Mouse (Mus musculus): ENCODE measurements around the gene Trp53bp2. TPM values are rescaled to one million over a fixed set of nuclear protein-coding genes. Genes with fewer than 3 reads are reported as not detected.

Gene Trp53bp2
- 7.6 and 7.7 TPM in 2 replicates for polyA plus RNA-seq (2012; ENCODE audit: insufficient read depth, insufficient read length, missing spikeins)

DNA sequence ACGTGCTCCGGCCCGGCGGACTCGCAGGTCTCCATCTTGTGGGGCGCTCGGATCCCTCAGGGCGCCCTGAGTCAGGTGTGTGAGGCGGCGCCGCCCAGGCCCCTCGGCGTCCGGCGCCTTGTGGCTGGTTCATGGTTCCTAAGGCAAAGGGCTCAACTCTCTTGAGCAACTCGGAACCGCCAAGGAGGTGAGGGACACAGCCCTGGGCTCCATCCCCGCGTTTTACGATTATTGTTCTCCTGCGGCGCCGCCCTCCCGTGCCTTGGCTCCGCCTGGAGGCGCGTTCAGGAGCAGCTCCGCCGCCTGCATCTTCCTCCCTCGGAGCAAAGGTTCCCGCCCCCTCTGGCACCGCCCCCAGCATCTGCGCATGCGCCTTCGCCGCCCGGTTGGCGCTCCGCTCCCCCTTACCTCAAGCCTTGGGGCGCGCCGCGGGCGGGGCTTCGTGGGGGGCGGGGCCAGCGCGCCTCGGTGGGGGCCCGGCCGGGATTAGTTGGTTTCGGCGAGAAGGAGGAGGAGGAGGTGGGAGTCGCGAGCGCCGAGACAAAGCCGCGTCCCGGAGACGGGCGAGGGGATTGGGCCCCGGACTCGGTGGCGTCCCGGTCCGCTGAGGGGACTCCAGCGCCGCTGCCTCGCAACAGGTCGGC, at the start of gene Trp53bp2:
Gene Trp53bp2 (plus strand): TSS at position 489 of the 644 bp plus-strand sequence.
- Histone ChIP-seq H3K4me1 (ENCODE audit: control insufficient read depth, insufficient read depth, insufficient read length, low read length) (0 out of 2 replicates have a peak, but pooled peaks cover 2% of the 10 kb centered on the region), H3K27ac (replicated peaks; ENCODE audit: low read depth, low read length) (peak within 1 kb of the TSS; percentile 59), H3K4me3 (ENCODE audit: insufficient read depth, low read depth, low read length) (peak within 1 kb of the TSS; percentile 94)

DNA sequence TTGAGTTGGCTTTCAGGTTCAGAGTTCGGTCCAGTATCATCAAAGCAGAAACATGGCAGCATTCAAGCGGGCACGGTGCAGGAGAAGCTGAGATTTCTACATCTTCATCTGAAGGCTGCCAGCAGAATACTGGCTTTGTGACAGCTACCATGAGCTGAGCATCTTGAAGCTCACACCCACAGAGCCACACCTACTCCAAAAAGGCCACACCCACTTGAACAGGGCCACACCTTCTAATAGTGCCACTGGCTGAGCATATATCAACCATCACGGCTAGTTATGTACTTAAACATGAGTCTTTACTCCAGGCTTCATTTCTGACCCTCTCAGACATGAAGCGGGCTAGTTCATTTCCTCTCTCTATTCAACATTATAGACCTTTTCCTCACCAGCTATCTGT, 46.3 kb upstream of the Trp53bp2 start:
- no peak overlapping the region for H3K27ac ChIP-seq (replicated peaks; ENCODE audit: low read depth, low read length)
- H3K4me3 ChIP-seq (ENCODE audit: insufficient read depth, low read depth, low read length) = no peak overlapping the region
- H3K4me1 ChIP-seq (ENCODE audit: control insufficient read depth, insufficient read depth, insufficient read length, low read length) = no peaks in the 10 kb centered on the region

DNA sequence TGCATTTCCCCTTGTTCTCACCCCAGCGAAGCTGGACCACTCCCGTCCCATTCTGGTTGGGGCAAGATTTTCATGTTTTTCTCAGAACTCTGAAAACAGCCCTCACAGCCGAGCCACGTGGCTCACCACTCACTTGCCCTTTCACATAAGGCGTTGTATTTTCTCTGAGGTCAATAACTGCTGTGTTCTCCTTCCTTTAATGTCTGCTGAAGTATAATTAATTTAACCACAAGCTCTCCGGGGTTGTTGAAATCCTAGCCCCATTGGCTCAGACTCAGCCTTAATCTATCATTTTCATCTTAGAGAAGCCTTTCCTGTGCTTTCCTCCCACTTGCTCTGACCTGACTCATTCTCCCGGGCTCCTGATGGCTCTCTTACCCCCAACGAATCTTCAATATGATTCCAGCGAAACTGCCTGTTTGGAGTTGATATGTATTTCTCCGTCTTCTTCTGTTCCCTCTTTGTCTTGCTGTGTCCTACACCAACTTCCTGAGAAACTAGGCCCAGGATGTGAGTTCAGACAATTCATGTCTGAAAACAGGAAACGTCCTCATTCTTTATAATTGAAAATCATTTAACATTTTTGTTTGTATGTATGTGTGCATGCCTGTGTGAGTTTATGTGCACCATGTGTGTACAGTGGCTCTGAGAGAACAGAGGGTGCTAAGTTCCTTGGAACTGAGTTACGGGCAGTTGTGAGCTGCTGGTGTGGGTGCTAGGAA, 45.1 kb upstream of the Trp53bp2 start:
- Histone ChIP-seq H3K27ac (replicated peaks; ENCODE audit: low read depth, low read length) (no peak overlapping the region), H3K4me3 (ENCODE audit: insufficient read depth, low read depth, low read length) (no peak overlapping the region), H3K4me1 (ENCODE audit: control insufficient read depth, insufficient read depth, insufficient read length, low read length) (peaks cover 5% of the 10 kb centered on the region; the same call in 1 of the 2 replicates)

DNA sequence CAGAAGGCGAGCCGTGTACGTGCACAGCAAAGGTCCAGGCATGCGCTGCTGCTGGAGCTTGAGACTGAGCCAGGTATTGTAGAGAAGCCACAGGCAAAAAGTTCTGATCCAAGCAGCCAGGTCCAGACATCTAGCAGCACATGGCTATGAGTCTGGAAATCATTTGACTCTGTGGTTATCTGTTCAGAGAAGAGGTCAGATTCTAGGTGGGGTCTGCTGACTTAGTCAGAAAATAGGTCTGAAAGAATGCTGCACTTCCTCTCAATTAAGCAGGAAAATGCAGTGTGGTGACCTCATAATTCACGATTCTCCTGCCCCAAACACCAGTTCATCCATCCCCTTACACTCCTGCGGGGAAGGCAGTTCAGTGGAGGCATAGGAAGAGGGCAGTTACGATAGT, 40.7 kb upstream of the Trp53bp2 start:
- Histone ChIP-seq H3K4me3 (ENCODE audit: insufficient read depth, low read depth, low read length) (no peak overlapping the region), H3K27ac (replicated peaks; ENCODE audit: low read depth, low read length) (no peak overlapping the region)

DNA sequence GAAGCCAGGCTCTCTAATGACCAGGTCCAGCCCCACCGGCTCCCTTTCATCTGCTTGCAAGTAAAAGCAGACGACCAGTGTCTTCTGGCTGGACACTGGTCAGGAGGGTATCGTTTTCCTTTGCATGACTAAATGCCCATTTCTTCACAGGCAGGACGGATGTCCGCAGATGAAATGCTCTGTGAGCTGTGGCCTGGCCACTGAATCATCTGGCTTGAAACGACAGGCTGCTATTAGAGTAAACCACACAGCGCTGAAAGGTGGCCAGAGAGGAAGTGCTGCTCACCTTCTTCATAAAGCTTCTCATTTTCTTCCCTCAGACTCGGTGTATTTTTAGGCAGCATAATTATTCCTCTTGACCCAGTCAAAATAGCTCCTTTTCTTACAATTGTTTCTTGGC, 40.2 kb upstream of the Trp53bp2 start:
- H3K4me3 ChIP-seq (ENCODE audit: insufficient read depth, low read depth, low read length) = no peak overlapping the region
- H3K27ac ChIP-seq (replicated peaks; ENCODE audit: low read depth, low read length) = no peak overlapping the region
- peaks cover 8% of the 10 kb centered on the region; the same call in 1 of the 2 replicates for H3K4me1 ChIP-seq (ENCODE audit: control insufficient read depth, insufficient read depth, insufficient read length, low read length)

More for the DNA sequence above, 40.7 kb upstream of the Trp53bp2 start:
- H3K4me1 ChIP-seq (ENCODE audit: control insufficient read depth, insufficient read depth, insufficient read length, low read length) = peaks cover 8% of the 10 kb centered on the region; the same call in 1 of the 2 replicates

DNA sequence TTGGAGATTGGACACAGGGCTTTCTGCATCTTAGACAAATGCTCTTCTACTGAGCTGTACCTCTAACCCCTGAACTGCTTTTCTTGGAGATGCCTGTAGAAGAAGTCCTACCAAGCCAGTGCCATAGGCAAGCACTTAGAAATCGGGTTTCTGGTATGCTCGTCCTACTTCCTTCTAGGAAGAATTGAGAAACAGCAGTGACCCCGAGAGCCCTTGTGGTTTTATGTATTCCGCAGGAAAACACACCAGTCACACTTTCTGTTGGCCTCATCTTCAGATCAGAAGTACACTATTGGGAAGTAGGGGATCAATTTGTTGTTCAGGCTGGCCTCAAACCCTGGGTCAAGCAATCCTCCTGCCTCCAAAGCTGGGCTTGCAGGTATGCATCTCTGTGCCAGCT, 39.5 kb upstream of the Trp53bp2 start:
- Histone ChIP-seq H3K4me1 (ENCODE audit: control insufficient read depth, insufficient read depth, insufficient read length, low read length) (peaks cover 8% of the 10 kb centered on the region; the same call in 1 of the 2 replicates), H3K27ac (replicated peaks; ENCODE audit: low read depth, low read length) (no peak overlapping the region)

DNA sequence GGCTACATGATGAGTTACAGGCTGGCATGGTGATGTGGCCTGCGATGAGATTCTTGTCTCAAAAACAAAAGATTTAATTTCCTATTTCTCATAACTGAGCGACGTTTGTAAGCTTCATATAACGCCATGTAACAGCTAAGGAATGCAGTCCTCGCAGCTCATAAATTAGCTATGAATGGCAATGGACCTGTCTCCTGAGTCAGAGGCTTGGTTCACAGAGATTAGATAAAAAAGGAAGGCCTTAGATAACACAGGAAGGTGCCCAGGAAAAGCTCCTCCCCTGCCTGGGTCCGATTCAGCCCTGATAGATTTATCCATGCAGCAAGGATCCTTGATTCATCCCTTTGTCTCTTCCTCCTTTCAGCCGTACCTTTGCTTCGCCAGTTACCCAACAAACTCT, 37.1 kb upstream of the Trp53bp2 start:
- H3K4me1 ChIP-seq (ENCODE audit: control insufficient read depth, insufficient read depth, insufficient read length, low read length) = peaks cover 8% of the 10 kb centered on the region; the same call in 1 of the 2 replicates

More for the DNA sequence above, 39.5 kb upstream of the Trp53bp2 start:
- no peak overlapping the region for H3K4me3 ChIP-seq (ENCODE audit: insufficient read depth, low read depth, low read length)

DNA sequence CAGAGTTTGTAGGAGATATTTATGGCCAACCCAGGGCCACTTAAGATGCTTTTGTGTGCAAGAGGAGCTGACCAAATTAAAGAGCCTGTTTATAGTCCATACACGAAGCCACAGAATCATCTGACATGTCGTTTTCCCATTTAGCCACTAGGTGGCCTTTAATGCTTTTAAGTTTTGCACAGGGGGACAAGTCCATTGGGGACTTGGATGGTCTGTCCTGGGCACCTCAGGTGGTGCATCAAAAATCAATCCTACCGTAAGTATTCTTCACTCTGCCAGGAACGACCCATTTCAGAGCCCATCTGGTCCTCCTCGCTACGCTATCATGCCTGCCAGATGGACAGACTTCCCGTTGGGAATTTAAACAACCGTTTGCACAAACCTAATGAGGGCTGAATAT, 32.8 kb upstream of the Trp53bp2 start:
- Histone ChIP-seq H3K4me1 (ENCODE audit: control insufficient read depth, insufficient read depth, insufficient read length, low read length) (no peaks in the 10 kb centered on the region), H3K27ac (replicated peaks; ENCODE audit: low read depth, low read length) (no peak overlapping the region), H3K4me3 (ENCODE audit: insufficient read depth, low read depth, low read length) (no peak overlapping the region)

More for the DNA sequence above, 37.1 kb upstream of the Trp53bp2 start:
- Histone ChIP-seq H3K4me3 (ENCODE audit: insufficient read depth, low read depth, low read length) (no peak overlapping the region), H3K27ac (replicated peaks; ENCODE audit: low read depth, low read length) (no peak overlapping the region)

DNA sequence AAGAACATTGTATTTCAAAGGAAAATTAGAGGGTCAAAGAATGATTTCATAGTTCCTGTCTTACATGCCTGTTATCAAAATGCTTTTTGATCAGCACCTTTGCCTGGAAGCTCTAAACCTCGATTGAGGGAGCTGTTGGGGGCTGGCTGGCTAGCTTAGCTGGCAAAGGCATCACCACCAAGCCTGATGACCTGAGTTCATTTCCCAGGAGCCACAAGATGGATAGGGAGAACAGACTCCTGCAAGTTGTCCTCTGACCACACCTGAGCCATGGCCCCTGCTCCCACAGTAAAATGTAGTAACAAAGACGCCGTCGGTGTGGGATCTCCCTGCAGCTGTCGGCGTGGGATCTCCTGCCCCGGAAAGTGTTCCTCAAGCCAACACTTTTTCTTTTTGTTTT, 32.1 kb upstream of the Trp53bp2 start:
- Histone ChIP-seq H3K27ac (replicated peaks; ENCODE audit: low read depth, low read length) (no peak overlapping the region), H3K4me1 (ENCODE audit: control insufficient read depth, insufficient read depth, insufficient read length, low read length) (no peaks in the 10 kb centered on the region), H3K4me3 (ENCODE audit: insufficient read depth, low read depth, low read length) (no peak overlapping the region)

DNA sequence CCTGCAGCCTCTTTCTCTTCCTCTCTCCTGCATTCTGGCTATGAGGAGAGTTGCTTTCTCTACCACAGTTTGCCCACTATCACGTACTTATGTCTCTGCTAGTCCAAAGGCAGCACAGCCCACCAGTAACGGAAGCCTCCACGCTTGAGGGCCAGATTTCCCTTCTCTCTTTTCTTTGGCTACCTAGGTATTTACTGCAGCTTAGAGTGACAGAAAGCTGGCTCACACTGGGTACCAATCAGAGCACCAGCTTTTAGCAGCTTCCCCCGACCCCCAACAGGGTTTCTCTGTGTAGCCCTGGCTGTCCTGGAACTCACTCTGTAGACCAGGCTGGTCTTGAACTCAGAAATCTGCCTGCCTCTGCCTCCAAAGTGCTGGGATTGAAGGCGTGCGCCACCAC, 31.5 kb upstream of the Trp53bp2 start:
- Histone ChIP-seq H3K27ac (replicated peaks; ENCODE audit: low read depth, low read length) (no peak overlapping the region), H3K4me3 (ENCODE audit: insufficient read depth, low read depth, low read length) (no peak overlapping the region), H3K4me1 (ENCODE audit: control insufficient read depth, insufficient read depth, insufficient read length, low read length) (no peaks in the 10 kb centered on the region)

DNA sequence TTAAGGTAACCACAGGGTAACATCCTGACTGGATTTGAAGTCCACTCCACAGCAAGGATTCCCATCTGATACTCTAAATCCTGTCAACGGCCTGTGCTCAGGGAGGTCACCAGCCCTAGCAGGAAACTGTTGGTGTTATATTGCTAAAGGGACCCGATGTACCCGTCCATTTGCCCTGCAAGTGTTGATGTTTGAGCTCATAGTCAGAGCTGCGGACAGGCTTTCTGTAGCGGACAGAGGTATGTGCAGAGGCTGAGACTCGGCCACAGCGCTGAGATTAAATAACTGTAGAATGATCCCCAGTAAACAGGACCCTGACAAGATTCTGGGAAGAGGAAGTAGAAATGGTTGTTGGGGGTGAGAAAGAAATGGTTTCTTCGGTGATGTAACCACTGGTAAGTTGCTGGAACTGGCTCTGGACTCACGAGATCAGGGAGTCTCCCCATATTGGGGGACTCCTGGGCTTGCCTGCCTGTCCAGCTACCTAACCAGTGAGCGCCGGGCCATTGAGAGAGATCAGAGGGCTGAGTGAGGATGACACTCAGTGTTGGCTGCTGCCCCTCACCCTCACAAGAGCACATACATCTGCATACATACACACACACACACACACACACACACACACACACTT, 30.7 kb upstream of the Trp53bp2 start:
- Histone ChIP-seq H3K4me3 (ENCODE audit: insufficient read depth, low read depth, low read length) (no peak overlapping the region), H3K4me1 (ENCODE audit: control insufficient read depth, insufficient read depth, insufficient read length, low read length) (no peaks in the 10 kb centered on the region), H3K27ac (replicated peaks; ENCODE audit: low read depth, low read length) (no peak overlapping the region)

DNA sequence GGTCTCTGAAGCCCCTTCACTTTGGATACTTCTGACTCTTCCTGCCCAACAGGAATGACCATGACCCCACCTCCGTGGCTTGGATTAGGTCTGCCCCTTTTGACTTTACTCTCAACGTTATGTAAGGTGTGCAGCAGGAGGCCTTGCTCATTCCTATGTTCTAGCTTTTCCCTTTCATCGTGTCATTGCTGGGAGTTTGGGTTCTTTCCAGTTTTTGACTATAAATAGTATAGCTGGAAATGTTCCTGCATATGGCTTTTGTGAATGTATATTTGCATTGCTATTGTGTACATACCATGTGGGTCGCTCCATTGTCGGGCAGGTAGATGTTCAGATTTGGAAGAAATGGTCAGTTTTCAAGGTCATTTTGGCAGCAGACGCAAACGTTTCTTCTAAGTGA, 30.1 kb upstream of the Trp53bp2 start:
- Histone ChIP-seq H3K27ac (replicated peaks; ENCODE audit: low read depth, low read length) (no peak overlapping the region), H3K4me1 (ENCODE audit: control insufficient read depth, insufficient read depth, insufficient read length, low read length) (no peaks in the 10 kb centered on the region), H3K4me3 (ENCODE audit: insufficient read depth, low read depth, low read length) (no peak overlapping the region)

DNA sequence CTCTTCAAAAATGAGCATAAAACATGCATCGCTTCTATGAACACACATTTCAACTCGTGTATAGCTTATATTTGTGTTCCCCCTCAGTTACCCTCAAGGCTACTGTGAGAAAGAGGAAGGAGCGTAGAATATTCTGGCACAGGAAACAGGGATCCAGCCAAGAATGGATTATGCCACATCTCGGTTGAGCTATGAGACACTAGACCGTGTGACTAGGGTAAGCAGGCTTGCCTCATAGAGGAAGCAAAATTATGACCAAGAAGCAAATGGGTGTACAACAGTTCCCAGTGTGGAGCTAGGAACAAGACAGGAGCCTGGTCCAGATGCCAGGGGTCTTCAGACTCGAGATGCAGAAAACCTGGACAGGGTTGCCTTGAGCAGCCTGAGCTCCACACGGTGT, 28.3 kb upstream of the Trp53bp2 start:
- H3K4me1 ChIP-seq (ENCODE audit: control insufficient read depth, insufficient read depth, insufficient read length, low read length) = no peaks in the 10 kb centered on the region
- H3K27ac ChIP-seq (replicated peaks; ENCODE audit: low read depth, low read length) = no peak overlapping the region
- H3K4me3 ChIP-seq (ENCODE audit: insufficient read depth, low read depth, low read length) = no peak overlapping the region

DNA sequence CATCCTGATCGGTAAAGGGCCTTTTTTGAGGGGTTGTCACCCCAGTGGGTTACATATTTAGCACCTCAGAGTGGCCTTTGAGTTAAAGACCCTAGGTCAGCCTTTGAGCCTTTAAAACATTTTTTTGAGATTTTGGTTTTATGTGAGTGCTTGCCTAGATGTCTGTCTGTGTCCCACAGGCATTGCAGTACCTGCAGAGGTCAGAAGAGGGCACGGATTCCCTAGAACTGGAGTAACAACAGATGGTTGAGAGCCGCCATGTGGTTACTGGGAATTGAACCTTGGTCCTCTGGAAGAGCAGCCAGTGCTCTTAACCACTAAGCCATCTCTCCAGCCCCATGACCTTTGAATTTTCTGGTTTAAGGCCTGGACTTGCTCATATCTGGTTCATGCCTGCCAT, 27.6 kb upstream of the Trp53bp2 start:
- no peak overlapping the region for H3K4me3 ChIP-seq (ENCODE audit: insufficient read depth, low read depth, low read length)
- H3K4me1 ChIP-seq (ENCODE audit: control insufficient read depth, insufficient read depth, insufficient read length, low read length) = no peaks in the 10 kb centered on the region
- no peak overlapping the region for H3K27ac ChIP-seq (replicated peaks; ENCODE audit: low read depth, low read length)

DNA sequence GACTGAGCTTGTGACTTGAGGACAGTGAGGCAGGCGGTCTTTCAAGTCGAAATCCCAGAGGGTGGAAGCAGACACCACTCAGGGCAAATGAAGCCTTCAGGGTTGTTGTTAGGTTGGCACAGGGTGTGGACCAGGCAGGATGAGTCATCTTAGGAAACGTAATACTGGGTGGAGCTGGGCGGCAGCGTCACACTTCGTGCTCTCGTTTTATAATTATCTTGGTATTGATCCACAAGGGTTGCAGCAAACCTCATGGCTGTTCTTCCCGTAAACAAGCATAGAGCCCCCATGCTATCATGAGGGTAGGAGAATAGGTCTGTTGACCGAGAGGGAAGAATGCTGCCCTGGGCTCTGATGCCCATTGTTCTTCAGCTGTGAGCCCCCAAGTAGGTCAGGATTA, 25.9 kb upstream of the Trp53bp2 start:
- Histone ChIP-seq H3K4me1 (ENCODE audit: control insufficient read depth, insufficient read depth, insufficient read length, low read length) (no peaks in the 10 kb centered on the region), H3K27ac (replicated peaks; ENCODE audit: low read depth, low read length) (no peak overlapping the region), H3K4me3 (ENCODE audit: insufficient read depth, low read depth, low read length) (no peak overlapping the region)

Data from brown adipose tissue, adult 24 weeks (tissue).